Mouse (Mus musculus) heart, embryonic 14.5 days (tissue): ENCODE measurements around the gene Iglon5. TPM values are rescaled to one million over a fixed set of nuclear protein-coding genes. Genes with fewer than 3 reads are reported as not detected.

Experiments
- ATAC-seq: fragments of 200-750 bp; cut with Nextera tagmentation; 2 replicates; pipeline ENCODE4 v1.8.0; 2017; ENCODE audit warnings: low read depth, moderate TSS enrichment; ENCODE audit not compliant: insufficient number of reproducible peaks, insufficient read depth, low FRiP score
- H3K27ac ChIP-seq, 2 experiments: fragments of 200-500 bp in 1 of 2; fragments of 300-500 bp in 1 of 2; sonication (generic) in 1 of 2; replicated peaks in 1 of 2; 2 replicates each; pipeline ENCODE4 v1.5.1; 2012 to 2014; ENCODE audit warnings: low read depth in 2 of 2, low read length in 2 of 2, control low read depth in 1 of 2, mild to moderate bottlenecking in 1 of 2, mixed read lengths in 1 of 2; ENCODE audit not compliant: control insufficient read depth in 1 of 2, insufficient read depth in 1 of 2
- H3K27me3 ChIP-seq: fragments of 300-500 bp; sonication (generic); 2 replicates; pipeline ENCODE4 v1.6.1; 2014; ENCODE audit warnings: mild to moderate bottlenecking, low read length, control low read depth; ENCODE audit not compliant: control insufficient read depth, insufficient read depth
- H3K36me3 ChIP-seq: fragments of 300-500 bp; sonication (generic); 2 replicates; pipeline ENCODE4 v1.6.1; 2014; ENCODE audit warnings: mild to moderate bottlenecking, control low read depth, low read length, mixed read lengths; ENCODE audit not compliant: control insufficient read depth, insufficient read depth
- H3K4me1 ChIP-seq, 2 experiments: fragments of 200-500 bp in 1 of 2; fragments of 300-500 bp in 1 of 2; sonication (generic) in 1 of 2; 2 replicates each; pipeline ENCODE4 v1.6.1; 2012 to 2014; ENCODE audit warnings: low read length in 2 of 2, control low read depth in 1 of 2, mixed read lengths in 1 of 2; ENCODE audit not compliant: control insufficient read depth in 2 of 2, insufficient read depth in 2 of 2
- H3K4me2 ChIP-seq: fragments of 300-500 bp; sonication (generic); 2 replicates; pipeline ENCODE4 v1.6.1; 2014; ENCODE audit warnings: mild to moderate bottlenecking, low read length
- H3K4me3 ChIP-seq, 2 experiments: fragments of 200-500 bp in 1 of 2; fragments of 300-500 bp in 1 of 2; sonication (generic) in 1 of 2; 2 replicates each; pipeline ENCODE4 v1.5.1; 2012 to 2014; ENCODE audit warnings: low read length in 2 of 2, mild to moderate bottlenecking in 2 of 2, control low read depth in 1 of 2, low read depth in 1 of 2, moderate library complexity in 1 of 2; ENCODE audit not compliant: control insufficient read depth in 1 of 2, insufficient read depth in 1 of 2
- H3K9ac ChIP-seq: fragments of 300-500 bp; sonication (generic); 2 replicates; pipeline ENCODE4 v1.6.1; 2014; ENCODE audit warnings: mild to moderate bottlenecking, low read length
- H3K9me3 ChIP-seq: fragments of 300-500 bp; sonication (generic); 2 replicates; pipeline ENCODE4 v1.6.1; 2016; ENCODE audit warnings: low read length, control low read depth; ENCODE audit not compliant: control insufficient read depth
- WGBS: fragments of 180-500 bp; shearing (Covaris S2); extraction: QIAGEN DNeasy Blood & Tissue Kit; methylation state at CpG from one replicate; pipeline ENCODE4 v1.1.7; 2014; 5-methylcytosine and 5-hydroxymethylcytosine counted together
- polyA plus RNA-seq: library from polyadenylated mRNA; unstranded; fragments of >200 nt; fragmentation: Nextera tagmentation; extraction: Ambion mirVana; gene quantifications from 2 replicates; pipeline ENCODE4 v1.2.1, GENCODE M21; 2014

The Iglon5 gene
- polyA plus RNA-seq, 1 experiment from 2014 or later, result 0.09 TPM

- Histone ChIP-seq H3K27me3 (no peaks in the 10 kb centered on the region), H3K4me1 (peaks cover 11 to 27% of the 10 kb centered on the region in 2 experiments), H3K4me3 (no peak overlapping the region), H3K36me3 (peaks cover 61% of the 10 kb centered on the region), H3K27ac (no peak overlapping the region), H3K9ac (no peak overlapping the region), H3K9me3 (no peaks in the 10 kb centered on the region), H3K4me2 (no peak overlapping the region)
- ATAC-seq, result no peak
- 94% methylated on average over 11 of the region's 11 CpGs for WGBS
Observed at GRCm38 (mm10) chr7:43451726-43452125, 38.1 kb downstream of the Iglon5 start.

- no peak overlapping the region for H3K4me2 ChIP-seq
- ATAC-seq, result no peak
Observed at GRCm38 (mm10) chr7:43449811-43450210, 40.1 kb downstream of the Iglon5 start.

GRCm38 (mm10) chr7:43448246-43448645, 41.6 kb downstream of the Iglon5 start:
- H3K4me1 ChIP-seq, result peaks cover 19 to 37% of the 10 kb centered on the region in 2 experiments
- H3K4me3 ChIP-seq, result no peak overlapping the region
- ATAC-seq, result no peak
- H3K9me3 ChIP-seq, result no peaks in the 10 kb centered on the region
- WGBS, result 90% methylated on average over 3 of the region's 3 CpGs
- no peak overlapping the region for H3K9ac ChIP-seq
- H3K27ac ChIP-seq, result peak overlapping the region; percentile 33 to 47; a peak in 3 of 4 replicates
- peaks cover 26% of the 10 kb centered on the region for H3K36me3 ChIP-seq
- no peaks in the 10 kb centered on the region for H3K27me3 ChIP-seq
- H3K4me2 ChIP-seq, result peak overlapping the region; percentile 8; the same call in 1 of the 2 replicates

More at GRCm38 (mm10) chr7:43449811-43450210, 40.1 kb downstream of the Iglon5 start:
- Histone ChIP-seq H3K9ac (no peak overlapping the region), H3K27me3 (no peaks in the 10 kb centered on the region), H3K36me3 (peaks cover 42% of the 10 kb centered on the region), H3K27ac (peak overlapping the region in 1 of 2 experiments; percentile 72; a peak in 2 of 4 replicates), H3K4me3 (no peak overlapping the region), H3K9me3 (no peaks in the 10 kb centered on the region), H3K4me1 (peaks cover 13 to 32% of the 10 kb centered on the region in 2 experiments)
- WGBS, result 93% methylated on average over 2 of the region's 2 CpGs

GRCm38 (mm10) chr7:43447801-43448200, 42.1 kb downstream of the Iglon5 start:
- Histone ChIP-seq H3K9me3 (no peaks in the 10 kb centered on the region), H3K27me3 (no peaks in the 10 kb centered on the region), H3K4me2 (peak overlapping the region; percentile 8; the same call in 1 of the 2 replicates), H3K27ac (peak overlapping the region in 1 of 2 experiments; percentile 47; a peak in 2 of 4 replicates), H3K4me1 (peaks cover 22 to 37% of the 10 kb centered on the region in 2 experiments), H3K9ac (no peak overlapping the region), H3K4me3 (no peak overlapping the region), H3K36me3 (peaks cover 22% of the 10 kb centered on the region)
- ATAC-seq, result no peak
- WGBS, result 67% methylated on average over 4 of the region's 4 CpGs

- Histone ChIP-seq H3K4me1 (peaks cover 23 to 32% of the 10 kb centered on the region in 2 experiments), H3K27me3 (no peaks in the 10 kb centered on the region), H3K9ac (peak within 1 kb of the TSS; percentile 79), H3K36me3 (no peaks in the 10 kb centered on the region), H3K4me2 (peak within 1 kb of the TSS; percentile 93), H3K4me3 (peak within 1 kb of the TSS; percentile 60 to 69), H3K27ac (peak within 1 kb of the TSS; percentile 98 to 100), H3K9me3 (no peaks in the 10 kb centered on the region)
- 0% methylated on average over 27 of the region's 27 CpGs for WGBS
- peak; percentile 96 for ATAC-seq
Observed at GRCm38 (mm10) chr7:43443917-43444293, 46.0 kb downstream of the Iglon5 start, which contains the start of the genes Etfb and Gm45233. TSS of gene Etfb (plus strand) at chr7:43444083. TSS of gene Gm45233 (plus strand) at chr7:43444128.

- H3K4me3 ChIP-seq, result peak overlapping the region; percentile 60 to 69
- H3K9me3 ChIP-seq, result no peaks in the 10 kb centered on the region
- ATAC-seq, result peak; percentile 88
- no peaks in the 10 kb centered on the region for H3K36me3 ChIP-seq
- H3K4me1 ChIP-seq, result peaks cover 19 to 27% of the 10 kb centered on the region in 2 experiments
- WGBS, result 1% methylated on average over 36 of the region's 36 CpGs
- peak overlapping the region; percentile 93 for H3K4me2 ChIP-seq
- no peaks in the 10 kb centered on the region for H3K27me3 ChIP-seq
- H3K9ac ChIP-seq, result peak overlapping the region; percentile 79
- H3K27ac ChIP-seq, result peak overlapping the region; percentile 98 to 100
Observed at GRCm38 (mm10) chr7:43443126-43443916, 46.6 kb downstream of the Iglon5 start.

- 29% methylated on average over 9 of the region's 9 CpGs for WGBS
Observed at GRCm38 (mm10) chr7:43442684-43443083, 47.2 kb downstream of the Iglon5 start.

More at GRCm38 (mm10) chr7:43442684-43443083, 47.2 kb downstream of the Iglon5 start:
- no peaks in the 10 kb centered on the region for H3K27me3 ChIP-seq
- H3K27ac ChIP-seq, result peak overlapping the region; percentile 98 to 100
- peak overlapping the region; percentile 93 for H3K4me2 ChIP-seq
- H3K36me3 ChIP-seq, result no peaks in the 10 kb centered on the region
- no peaks in the 10 kb centered on the region for H3K9me3 ChIP-seq
- peak overlapping the region; percentile 79 for H3K9ac ChIP-seq
- H3K4me1 ChIP-seq, result peaks cover 18 to 20% of the 10 kb centered on the region in 2 experiments
- peak overlapping the region; percentile 60 to 69 for H3K4me3 ChIP-seq
- ATAC-seq, result no peak
